Mouse (Mus musculus): ENCODE results near the gene Ccdc190.

Gene Ccdc190

DNA sequence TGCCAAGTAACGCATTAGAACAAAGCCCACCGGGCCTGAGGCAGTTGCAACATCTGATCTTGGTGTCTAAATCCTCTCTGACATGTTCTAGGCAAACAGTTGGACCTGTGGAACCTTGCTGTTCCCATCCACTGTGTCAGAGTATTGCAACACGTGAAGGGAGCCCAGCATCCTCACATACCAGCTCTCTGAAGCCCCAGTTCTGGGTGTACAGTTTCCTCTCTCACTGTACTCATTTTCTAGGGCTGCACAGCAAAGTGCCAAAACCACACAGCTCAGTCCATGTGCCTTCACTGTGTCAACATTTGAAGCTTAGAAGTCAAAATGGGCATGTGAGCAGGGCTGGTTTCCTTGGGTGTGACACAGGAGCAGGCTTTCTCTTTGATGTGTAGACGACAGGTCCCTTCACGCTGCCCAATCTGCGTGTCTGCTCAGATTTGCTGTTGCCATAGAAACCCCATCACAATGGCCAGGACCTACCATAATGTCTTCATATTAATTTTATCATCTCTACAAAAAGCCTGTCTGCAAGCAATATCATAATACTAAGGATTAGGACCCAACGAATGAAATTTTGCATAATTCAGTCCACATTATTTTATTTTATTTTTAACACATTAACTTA is 3.8 kb downstream of the Ccdc190 start:
- no peak for DNase-seq (ENCODE audit: low spot score in 2 of 2)

DNA sequence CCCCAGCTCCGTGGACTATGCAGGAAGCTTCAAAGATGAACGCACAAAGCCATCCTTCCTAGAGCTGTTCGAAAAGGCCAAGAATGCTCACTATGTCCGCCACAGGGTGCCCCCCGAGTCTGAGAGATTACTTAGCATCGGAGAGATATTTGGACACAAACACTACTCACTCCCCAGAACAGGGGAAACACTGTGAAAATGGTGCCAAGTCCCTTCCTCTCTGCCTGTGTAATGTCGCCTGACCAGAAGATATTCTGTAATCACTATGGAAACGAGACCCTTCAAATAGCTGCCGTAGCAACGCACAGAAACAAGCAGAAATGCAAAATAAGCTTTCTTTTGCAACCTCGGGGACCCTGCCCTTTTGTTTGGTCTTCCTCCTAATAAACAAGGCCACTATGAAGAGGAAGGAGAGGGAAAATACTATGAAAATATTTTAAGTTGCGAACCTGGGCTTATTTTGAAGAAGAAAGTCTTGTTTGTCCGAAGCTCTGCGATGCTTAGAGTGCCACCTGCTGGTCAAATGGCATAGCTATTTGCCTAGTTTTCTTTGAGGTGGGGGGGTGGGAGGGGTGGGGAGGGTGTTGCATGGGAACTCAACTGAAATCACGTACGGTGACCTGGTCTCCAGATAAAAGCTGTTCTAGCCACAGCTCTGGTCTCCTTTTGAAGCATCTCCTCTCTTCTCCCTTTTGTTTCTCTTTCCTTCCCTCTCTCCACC is 5.7 kb downstream of the Ccdc190 start:
- peak in 1 of 2 experiments; percentile 9 for DNase-seq (ENCODE audit: low spot score in 2 of 2)

DNA sequence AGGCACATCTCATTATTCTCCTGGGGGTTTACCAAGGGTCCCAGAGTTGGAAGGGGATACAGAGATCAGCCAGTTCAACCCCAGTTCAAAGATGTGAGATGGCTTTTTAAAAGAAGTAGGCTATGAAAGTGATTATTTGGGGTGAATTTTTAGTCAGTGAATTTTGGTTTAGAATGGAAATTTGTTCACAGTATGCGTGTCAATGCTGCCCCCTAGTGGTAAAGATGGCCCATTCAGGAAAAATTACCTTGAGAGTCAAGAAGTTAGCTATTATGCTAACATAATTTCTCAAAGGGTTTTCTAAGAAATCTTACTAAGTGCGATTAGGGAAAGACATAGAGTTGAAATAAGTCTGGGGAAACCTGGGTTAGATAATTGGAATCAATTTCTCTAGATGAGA is 10.9 kb downstream of the Ccdc190 start:
- DNase-seq (ENCODE audit: low spot score in 2 of 2) = peak in 1 of 2 experiments; percentile 9

DNA sequence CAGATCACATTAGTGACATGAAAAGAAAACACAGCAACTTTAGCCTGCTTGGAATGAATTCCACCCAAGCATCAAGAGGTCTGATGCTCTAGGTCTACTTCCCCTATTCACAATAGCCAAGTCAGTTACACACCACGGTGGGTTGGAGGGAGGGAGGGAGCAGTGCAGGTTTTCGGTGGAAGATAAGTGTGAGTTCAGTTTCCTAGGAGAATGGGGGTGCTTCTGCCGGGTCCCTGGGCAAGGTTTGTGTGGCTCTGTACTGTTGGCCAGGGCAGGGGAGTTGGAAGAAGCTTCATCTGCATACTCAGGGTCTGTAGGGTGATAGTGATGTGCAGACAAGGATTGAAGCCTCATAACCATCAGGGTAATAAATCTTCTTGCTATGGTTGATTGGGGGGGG is 17.6 kb downstream of the Ccdc190 start:
- no peak for DNase-seq (ENCODE audit: low spot score in 2 of 2)

DNA sequence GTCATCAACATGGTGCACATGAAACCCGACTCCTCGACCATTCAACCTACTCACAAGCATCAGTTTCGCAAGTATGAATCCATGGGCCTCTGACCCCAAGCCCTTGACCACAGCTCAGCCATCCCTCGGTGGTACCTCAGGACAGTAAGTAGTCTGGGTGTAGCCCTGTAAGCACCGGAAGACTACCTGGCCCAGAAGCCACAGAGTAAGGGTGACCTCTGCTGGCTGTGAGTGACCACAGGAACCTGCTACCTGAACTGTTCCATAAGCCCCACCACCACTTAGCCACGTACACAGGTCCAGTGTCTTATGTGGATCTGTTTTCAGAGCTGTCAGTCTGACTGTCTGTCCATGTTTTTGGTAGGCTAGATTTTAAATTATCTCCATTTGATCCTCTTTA is 19.2 kb downstream of the Ccdc190 start:
- no peak for DNase-seq (ENCODE audit: low spot score in 2 of 2)

DNA sequence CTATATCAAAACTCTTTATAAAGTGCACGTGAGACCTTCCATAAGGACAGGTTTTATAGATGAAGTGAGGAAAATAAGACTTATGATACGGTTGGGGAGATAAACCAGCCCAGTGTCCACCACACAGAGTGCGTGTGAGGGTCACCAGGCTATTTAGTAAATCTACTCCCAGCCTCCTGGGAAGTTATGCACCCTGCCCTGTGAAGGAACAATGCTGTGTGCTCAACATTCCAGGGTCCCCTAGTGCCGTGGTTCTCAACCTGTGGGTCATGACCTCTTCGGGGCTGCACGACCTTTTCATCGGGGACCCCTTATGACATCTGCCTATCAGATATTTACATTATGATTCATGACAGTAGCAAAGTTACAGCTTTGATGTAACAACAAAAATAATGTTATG is 19.8 kb downstream of the Ccdc190 start:
- no peak for DNase-seq (ENCODE audit: low spot score in 2 of 2)

DNA sequence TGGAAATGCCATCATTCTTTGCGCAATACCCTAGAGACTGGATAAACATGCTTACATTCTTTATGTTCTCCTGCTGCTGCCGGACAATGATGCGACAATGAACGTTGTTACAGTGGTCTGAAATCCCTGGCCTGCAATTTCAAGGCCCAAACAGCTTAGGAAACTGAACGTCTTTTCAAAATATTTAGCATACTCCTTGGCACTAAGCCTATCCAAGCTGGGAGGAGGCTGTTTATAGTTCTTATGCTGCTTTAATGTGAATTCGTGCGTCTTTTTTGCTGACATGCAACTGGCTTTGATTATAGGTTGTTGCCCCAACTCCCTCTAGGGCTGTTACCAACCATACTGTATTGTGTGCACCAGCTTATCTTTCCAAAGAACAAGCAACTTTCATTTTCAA is 20.4 kb downstream of the Ccdc190 start:
- DNase-seq (ENCODE audit: low spot score in 2 of 2) = no peak

DNA sequence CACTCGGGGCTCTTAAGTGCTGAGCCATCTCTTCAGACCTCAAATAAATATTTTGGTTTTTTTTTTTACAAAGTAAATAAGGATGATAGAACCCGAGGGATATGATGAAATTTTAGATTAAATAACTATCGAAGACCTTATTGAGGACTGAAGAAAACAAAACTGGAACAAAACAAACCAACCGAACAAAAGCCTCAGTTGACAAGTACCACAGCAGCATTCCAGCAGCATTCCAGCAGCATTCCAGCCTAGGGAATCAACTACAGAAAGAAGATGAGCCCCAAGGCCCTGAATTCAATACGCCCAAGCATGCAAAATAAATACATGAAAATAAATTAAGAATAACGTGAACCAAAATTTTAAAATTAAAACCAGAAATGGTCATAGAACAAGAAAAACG is 21.5 kb downstream of the Ccdc190 start:
- DNase-seq (ENCODE audit: low spot score in 2 of 2) = no peak

DNA sequence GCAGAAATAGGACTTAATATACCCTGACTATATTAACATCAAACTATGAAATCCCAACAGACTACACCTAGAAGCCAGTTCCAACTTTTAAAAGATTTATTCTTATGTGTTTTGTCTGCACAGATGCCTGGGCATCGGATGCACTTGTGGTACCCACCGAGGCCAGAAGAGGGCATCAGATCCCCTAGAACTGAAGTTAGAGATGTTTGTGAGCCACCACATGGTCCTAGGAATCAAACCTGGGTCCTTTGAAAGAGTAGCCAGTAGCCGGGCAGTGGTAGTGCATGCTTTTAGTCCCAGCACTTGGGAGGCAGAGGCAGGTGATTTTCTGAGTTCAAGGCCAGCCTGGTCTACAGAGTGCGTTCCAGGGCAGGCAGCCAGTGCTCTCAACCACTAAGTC is 22.2 kb downstream of the Ccdc190 start:
- no peak for DNase-seq (ENCODE audit: low spot score in 2 of 2)

DNA sequence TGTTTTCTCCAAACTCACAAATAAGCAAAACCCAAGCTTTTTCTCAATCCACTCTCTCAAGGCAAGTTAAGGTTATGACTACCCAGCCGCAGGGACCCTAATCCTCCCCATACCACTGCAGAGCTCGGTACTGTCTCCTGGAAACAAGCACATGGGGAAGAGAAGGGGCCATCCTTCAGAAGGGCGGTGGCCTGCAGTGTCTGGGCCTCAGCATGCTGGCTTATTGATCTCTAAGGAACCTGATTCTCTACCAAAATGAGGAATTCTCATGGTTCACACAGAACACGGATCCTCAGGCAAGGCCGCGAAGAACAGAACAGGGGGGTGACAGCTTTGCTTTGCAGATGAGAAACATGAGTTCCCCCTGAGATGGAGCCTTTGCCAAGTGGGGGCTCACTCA is 23.1 kb downstream of the Ccdc190 start:
- DNase-seq (ENCODE audit: low spot score in 2 of 2) = no peak

DNA sequence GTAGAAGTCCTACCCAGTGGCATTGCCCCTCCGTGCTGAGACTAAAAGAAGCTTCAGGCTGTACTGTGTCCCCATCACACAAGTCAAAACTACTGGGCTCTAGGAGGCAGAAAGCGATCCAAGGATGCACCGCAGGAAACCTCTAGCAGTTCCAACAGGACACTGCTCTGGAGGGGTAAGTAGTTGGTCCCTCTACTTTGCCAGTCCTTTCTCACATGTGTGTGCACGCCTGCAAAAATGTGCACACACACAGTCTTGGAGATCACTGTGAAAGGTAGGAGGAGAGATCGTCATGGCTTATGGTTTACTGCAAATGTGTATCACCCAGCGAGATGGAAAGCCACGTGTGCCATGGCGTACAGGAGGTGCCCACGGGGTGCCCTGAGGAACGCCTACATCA is 24.2 kb downstream of the Ccdc190 start:
- DNase-seq (ENCODE audit: low spot score in 2 of 2) = no peak

DNA sequence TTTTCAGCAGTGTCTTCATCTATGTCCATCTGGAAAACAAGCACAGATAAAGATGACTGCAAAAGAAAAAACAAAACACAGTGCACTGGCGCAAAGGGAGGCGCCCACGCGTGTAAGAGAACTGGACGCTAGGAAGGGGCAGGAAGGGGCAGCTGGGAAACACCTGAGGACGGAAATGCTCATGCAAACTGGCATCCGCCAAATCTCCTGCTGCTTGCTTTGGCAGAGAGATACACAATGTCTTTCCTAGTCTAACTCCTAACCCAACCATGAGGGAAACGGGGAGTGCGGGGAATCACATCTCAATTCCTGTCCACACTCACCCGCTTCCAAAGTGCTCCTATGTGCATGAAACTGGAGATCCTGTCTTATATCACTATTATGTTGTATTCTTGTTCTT is 24.7 kb downstream of the Ccdc190 start:
- no peak for DNase-seq (ENCODE audit: low spot score in 2 of 2)

DNA sequence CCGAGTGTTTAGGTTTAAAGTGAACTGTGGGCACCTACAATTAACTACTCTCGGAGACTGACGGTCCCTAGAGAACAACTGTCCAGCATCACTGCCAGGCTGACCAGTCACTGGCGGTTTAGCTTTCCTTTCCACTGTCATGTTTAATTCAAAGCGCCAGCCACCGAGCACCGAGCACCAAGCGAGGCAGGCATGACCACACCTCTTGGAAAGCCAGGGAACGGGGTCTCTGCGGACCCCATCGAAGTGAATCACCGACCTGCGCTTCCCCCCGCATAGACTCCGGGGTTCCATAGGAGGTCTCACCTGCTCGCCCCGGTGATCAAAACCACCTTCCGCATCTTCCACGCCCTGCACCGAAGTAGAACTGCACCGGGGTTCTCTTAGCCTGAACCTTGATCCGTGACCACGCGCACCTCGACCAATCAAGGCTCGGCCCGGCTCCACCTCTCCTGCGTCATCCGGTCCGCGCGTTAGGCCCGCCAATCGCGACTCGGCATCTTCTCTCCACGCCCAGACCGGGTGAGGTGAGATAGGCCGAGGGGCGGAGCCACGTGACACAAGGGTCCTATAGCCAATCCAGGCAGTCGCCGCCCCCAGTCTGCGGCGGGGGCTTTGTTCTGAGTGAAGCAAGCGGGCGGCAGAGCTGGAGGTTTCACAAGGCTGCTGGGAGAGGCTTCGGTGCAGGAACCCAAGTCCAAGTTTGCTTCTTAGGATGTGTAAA is 40.5 kb downstream of the Ccdc190 start, which contains the start of gene Hsd17b7:
TSS of gene Hsd17b7 (minus strand) at position 450 of the 724 bp plus-strand sequence.
- peak; percentile 91 to 98 for DNase-seq (ENCODE audit: low spot score in 2 of 2)

DNA sequence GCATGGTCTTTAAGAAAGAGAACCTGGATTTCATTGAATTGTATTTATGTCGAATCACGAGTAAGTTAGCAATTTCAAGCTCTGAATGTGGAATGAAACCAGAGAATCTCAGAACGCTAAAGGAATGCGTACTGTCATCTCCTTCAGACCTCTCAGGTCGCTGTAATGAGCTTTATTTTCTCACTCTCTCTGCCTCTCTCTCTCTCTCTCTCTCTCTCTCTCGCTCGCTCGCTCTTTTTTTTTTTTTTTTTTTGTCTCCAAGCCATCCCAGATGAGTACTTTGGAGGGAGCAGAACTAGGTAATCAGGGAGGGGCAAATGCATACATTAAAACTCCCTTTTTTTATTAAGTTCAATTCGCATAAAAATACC is 41.1 kb downstream of the Ccdc190 start:
- DNase-seq (ENCODE audit: low spot score in 2 of 2) = no peak

DNA sequence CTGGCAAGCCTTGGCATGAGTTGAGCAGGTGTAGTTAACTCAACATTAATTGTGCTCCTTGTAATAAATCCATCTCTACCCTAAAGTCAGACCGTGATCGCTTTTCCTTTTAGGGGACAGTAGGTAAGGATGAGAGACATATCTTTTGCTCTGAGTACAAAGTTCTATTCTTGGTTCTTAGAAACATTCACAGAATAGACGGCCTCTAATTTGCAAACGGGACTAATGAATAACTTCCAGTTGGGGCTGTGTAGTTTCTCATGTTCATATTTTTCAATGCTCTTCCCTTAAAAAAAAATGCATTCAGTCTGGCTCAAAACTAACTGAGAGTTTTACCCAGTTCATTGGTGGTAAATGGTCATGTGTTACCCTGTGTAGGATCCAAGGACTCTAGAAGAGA is 42.5 kb downstream of the Ccdc190 start:
- no peak for DNase-seq (ENCODE audit: low spot score in 2 of 2)

DNA sequence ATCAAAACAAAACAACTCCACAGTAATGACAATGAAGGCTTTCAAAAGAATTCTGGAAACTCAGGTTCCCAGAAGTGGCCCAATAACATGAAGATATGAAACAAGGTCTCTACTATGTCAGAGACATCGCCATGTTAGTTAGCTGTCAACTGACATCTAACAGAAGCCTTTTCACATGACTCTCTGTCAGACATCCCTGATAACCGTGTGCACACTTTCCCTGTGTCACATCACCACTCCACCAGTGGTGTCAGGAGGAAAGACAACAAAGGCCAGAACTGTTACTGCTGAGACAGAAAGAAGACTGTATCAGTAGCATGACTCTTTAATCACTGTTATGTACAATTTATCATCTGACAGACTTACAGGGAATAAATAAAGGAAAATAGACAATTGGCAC is 43.5 kb downstream of the Ccdc190 start:
- no peak for DNase-seq (ENCODE audit: low spot score in 2 of 2)

DNA sequence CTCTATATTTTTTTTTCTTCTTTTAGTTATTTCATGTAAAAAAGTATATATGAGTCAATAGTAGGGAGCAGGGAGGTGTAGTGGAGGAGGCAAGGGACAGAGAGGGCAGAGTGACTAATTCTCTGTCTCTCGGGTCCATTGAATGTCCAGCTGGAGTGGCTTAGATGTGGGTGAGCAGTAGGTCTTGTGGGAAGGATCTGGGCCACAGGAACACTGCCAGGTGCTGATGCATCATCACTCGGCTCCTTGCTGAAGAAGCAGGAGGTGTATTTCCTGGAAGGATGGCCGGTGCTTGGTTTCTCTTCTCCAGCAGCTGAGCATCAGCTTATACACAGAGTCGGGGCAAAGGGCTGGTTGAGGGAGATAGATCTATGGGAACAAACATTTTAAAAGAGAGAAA is 49.2 kb downstream of the Ccdc190 start:
- DNase-seq (ENCODE audit: low spot score in 2 of 2) = no peak

Measured in urinary bladder, adult 18-20 months (tissue).